Mouse (Mus musculus): ENCODE data around the gene Gimap4.

DNA sequence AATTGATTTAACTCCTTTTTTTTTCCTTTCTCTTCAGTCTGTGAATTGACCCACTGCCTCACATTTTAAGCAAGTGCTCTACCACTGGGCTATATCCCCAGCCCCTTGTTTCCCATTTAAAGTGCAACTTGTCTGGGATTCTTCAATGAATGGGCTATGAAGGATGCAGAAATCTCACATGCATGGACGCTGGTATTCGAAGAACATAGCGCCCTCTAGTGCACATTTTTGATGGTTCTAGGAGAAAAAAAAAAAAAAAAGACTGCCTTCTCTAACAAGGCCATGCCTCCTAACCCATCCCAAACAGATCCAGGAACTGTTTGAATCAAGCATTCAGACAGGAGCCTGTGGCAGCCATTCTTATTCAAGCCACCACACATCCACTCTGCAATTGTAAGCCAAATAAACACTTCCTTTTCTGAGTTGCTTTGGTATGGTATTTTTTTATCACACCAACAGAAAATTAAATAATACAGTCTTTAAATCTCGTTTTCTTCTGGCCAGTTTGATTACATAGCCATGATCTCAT is 41.5 kb upstream of the Gimap4 start:
- TF ChIP-seq CTCF (IDR thresholded peaks at IDR 0.05; ENCODE audit: extremely low read depth, insufficient read depth, low read length) (peak; percentile 59; the same call in 1 of the 2 replicates), POLR2A (IDR thresholded peaks at IDR 0.05; ENCODE audit: extremely low read depth, insufficient read depth, low read length) (no peak)
